Mouse (Mus musculus): ENCODE data around the gene Scn8a.

DNA sequence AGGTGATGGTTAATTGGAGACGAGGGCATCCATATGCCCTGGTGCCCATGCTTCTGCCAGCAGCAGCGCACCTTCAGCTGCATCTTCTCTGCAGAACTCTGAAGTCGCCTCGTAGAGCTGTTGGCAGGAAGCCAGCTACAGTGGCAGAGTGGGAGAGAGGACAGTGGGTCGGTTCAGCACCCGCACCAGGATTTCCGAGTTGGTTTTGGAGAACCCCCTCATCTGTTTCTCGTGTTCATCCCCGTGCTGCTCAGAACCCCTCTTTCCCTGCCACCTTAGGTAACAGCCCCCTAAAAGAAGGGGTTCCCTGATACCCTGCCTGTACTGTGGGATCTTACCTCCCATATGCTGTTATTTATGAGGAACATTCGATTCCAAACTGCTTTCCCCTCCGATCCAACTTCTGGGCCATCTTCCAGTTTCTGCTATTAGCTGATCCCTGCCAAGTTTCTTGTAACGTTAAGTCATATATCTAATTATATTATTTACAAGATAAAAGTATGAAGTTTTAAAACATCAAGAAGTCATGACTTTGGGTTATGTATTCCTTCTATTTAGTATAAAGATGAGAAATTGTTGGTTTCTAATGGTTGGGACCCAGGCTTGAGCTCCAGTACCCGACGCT, 138.8 kb downstream of the Scn8a start:
- TF ChIP-seq POLR2A (IDR thresholded peaks at IDR 0.05; ENCODE audit: low read depth, low read length) (no peak), CTCF (IDR thresholded peaks at IDR 0.05; ENCODE audit: borderline replicate concordance, insufficient read depth, low read length) (no peak)
